Mouse (Mus musculus): Measurements from ENCODE around the gene AC153137.1. TPM values are rescaled to one million over a fixed set of nuclear protein-coding genes. Genes with fewer than 3 reads are reported as not detected.
A peak's percentile ranks its signal among the peaks of the same experiment; 100 is the strongest.

Gene AC153137.1
- polyA plus RNA-seq, 1 experiment from 2014 or later, result not detected

DNA sequence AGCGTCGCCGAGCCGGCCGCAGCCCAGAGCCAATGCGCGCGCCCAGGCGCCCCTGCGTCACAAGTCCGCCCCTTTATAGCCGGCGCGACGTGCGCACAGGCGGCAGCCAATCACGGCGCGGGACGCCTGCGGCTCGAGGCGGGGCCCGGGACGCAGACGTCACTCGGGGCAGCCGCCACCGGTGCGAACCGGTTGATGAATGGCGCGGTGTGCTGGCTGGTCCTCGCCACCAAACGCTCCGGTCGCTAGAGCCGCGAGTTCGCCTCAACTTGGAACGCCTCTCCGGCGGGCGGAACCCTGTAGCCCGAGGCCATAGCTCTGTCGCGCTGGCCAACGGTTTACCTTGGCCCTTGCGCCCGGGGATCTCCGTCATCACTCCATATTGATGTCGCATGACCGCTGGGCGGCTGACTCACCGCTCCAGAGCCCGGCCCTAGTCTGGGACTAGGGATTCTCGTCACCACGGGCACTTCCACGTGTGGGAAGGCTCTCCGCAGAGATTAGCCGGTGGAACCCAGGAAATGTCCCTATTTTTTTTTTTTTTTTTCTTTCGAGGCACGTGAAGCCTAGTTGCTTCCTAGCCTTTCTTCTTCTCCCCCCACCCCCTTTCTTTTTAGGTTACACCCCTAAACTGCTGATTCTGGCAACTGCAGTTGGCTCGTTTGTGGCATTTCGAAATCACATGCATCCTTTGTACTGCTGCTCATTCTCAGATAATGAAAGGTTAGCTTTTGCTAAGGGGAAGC, 27.9 kb downstream of the AC153137.1 start:
- H3K4me2 ChIP-seq (ENCODE audit: low read depth, low read length, severe bottlenecking), result peak overlapping the region; percentile 59
- peak overlapping the region; percentile 99 for H3K27ac ChIP-seq (ENCODE audit: low read depth, low read length)
- no peaks in the 10 kb centered on the region for H3K27me3 ChIP-seq (ENCODE audit: control insufficient read depth, insufficient read depth, low read length)
- no peaks in the 10 kb centered on the region for H3K4me1 ChIP-seq (replicated peaks; ENCODE audit: control insufficient read depth, insufficient read depth, low read length)
- peak overlapping the region; percentile 89 for H3K4me3 ChIP-seq (ENCODE audit: low read depth, low read length)
- ATAC-seq (replicated peaks; ENCODE audit: low FRiP score), result peak; percentile 99
- H3K36me3 ChIP-seq (ENCODE audit: control insufficient read depth, insufficient read depth, low read length), result no peaks in the 10 kb centered on the region
- peak; percentile 99 for DNase-seq (ENCODE audit: low spot score)
- under 1% methylated on average over 42 of the region's 66 CpGs for WGBS
- peak overlapping the region; percentile 96 for H3K9ac ChIP-seq (ENCODE audit: low read length)
- H3K9me3 ChIP-seq (ENCODE audit: control insufficient read depth, low read length), result no peaks in the 10 kb centered on the region

DNA sequence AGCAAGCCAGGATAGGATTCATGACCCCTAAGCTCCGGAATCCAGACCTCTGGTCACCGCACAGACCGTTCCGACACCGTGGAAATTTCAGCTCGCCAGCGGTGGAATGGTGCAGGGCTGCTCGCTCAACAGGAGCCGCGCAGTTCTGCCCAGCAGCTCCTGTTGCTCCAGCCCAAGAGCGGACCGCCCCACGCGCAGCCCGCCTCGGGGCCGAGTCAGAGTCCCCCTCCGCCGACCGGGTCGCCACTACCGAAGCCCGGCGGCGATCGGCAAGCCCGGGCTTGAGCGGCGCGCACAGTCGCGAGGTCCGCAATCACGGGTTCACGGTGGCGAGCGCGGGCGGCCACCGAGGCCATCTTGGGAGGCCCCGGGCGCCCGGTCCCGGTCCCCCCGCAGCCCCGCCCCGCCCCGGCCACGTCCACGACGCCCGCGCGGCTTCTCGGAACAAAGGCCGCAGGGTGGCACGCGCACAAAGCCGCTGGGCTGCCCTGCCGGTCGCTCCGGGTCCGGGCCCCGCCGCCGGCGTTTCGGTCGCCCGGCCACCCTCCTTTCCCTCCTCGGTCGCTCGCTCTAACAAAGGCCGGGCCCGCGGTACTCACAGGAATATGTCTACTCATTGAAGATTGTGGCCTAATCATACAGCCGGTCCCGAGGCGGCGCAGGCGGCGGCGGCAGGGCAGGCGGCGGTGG, 28.7 kb downstream of the AC153137.1 start:
- DNase-seq (ENCODE audit: low spot score) (peak; percentile 86), ATAC-seq (replicated peaks; ENCODE audit: low FRiP score) (peak; percentile 68)
- H3K4me1 ChIP-seq (replicated peaks; ENCODE audit: control insufficient read depth, insufficient read depth, low read length), result no peaks in the 10 kb centered on the region
- under 1% methylated on average over 85 of the region's 85 CpGs for WGBS
- H3K9ac ChIP-seq (ENCODE audit: low read length), result peak overlapping the region; percentile 96
- H3K27ac ChIP-seq (ENCODE audit: low read depth, low read length), result peak overlapping the region; percentile 99
- H3K9me3 ChIP-seq (ENCODE audit: control insufficient read depth, low read length), result no peaks in the 10 kb centered on the region
- H3K4me2 ChIP-seq (ENCODE audit: low read depth, low read length, severe bottlenecking), result peak overlapping the region; percentile 57
- H3K36me3 ChIP-seq (ENCODE audit: control insufficient read depth, insufficient read depth, low read length), result peaks cover 6% of the 10 kb centered on the region; the same call in 1 of the 2 replicates
- no peaks in the 10 kb centered on the region for H3K27me3 ChIP-seq (ENCODE audit: control insufficient read depth, insufficient read depth, low read length)
- H3K4me3 ChIP-seq (ENCODE audit: low read depth, low read length), result peak overlapping the region; percentile 89

DNA sequence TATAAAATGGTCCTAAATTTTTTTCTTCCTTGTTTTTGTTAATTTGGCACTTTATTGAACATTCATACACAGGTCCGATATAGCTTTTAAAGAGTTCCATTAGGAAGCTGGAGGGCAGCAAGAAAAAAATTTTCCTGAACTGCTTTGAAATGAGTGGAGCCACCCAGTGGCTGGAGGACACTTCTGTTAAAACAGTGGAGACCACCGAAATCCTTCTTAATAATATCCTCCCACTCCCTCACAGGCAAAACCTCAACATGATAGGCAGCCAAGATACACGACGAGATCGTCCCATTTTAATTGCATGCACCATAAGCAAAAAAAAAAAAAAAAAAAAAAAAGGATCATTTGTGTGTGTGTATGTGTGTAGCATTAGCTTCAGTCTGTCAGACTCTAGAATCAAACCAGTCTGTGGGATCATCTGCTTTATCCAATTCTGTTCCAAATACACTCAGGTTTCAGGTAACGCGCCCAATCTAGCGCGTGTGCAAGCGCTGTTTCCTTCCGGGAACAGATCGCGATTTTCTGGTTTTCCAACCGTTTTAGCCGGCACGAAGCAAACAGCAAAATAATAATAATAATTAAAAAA, 29.3 kb downstream of the AC153137.1 start:
- peak overlapping the region; percentile 57 for H3K4me2 ChIP-seq (ENCODE audit: low read depth, low read length, severe bottlenecking)
- H3K27ac ChIP-seq (ENCODE audit: low read depth, low read length), result peak overlapping the region; percentile 99
- H3K9ac ChIP-seq (ENCODE audit: low read length), result peak overlapping the region; percentile 96
- H3K4me3 ChIP-seq (ENCODE audit: low read depth, low read length), result peak overlapping the region; percentile 89
- H3K4me1 ChIP-seq (replicated peaks; ENCODE audit: control insufficient read depth, insufficient read depth, low read length), result no peaks in the 10 kb centered on the region
- under 1% methylated on average over 16 of the region's 16 CpGs for WGBS
- DNase-seq (ENCODE audit: low spot score) (peak; percentile 59), ATAC-seq (replicated peaks; ENCODE audit: low FRiP score) (no peak)
- H3K27me3 ChIP-seq (ENCODE audit: control insufficient read depth, insufficient read depth, low read length), result no peaks in the 10 kb centered on the region
- no peaks in the 10 kb centered on the region for H3K9me3 ChIP-seq (ENCODE audit: control insufficient read depth, low read length)
- H3K36me3 ChIP-seq (ENCODE audit: control insufficient read depth, insufficient read depth, low read length), result peaks cover 11% of the 10 kb centered on the region

GRCm38 (mm10) chr1:30945136-30945535, 32.6 kb downstream of the AC153137.1 start:
- H3K27ac ChIP-seq (ENCODE audit: low read depth, low read length), result no peak overlapping the region

GRCm38 (mm10) chr1:30940571-30940970, 37.2 kb downstream of the AC153137.1 start:
- Histone ChIP-seq H3K36me3 (ENCODE audit: control insufficient read depth, insufficient read depth, low read length) (peaks cover 12% of the 10 kb centered on the region), H3K27me3 (ENCODE audit: control insufficient read depth, insufficient read depth, low read length) (no peaks in the 10 kb centered on the region), H3K4me2 (ENCODE audit: low read depth, low read length, severe bottlenecking) (no peak overlapping the region), H3K4me3 (ENCODE audit: low read depth, low read length) (no peak overlapping the region), H3K9ac (ENCODE audit: low read length) (no peak overlapping the region), H3K4me1 (replicated peaks; ENCODE audit: control insufficient read depth, insufficient read depth, low read length) (no peaks in the 10 kb centered on the region), H3K27ac (ENCODE audit: low read depth, low read length) (no peak overlapping the region), H3K9me3 (ENCODE audit: control insufficient read depth, low read length) (no peaks in the 10 kb centered on the region)
- ATAC-seq (replicated peaks; ENCODE audit: low FRiP score), result no peak
- no peak for DNase-seq (ENCODE audit: low spot score)
- 84% methylated on average over 3 of the region's 3 CpGs for WGBS

More at GRCm38 (mm10) chr1:30945136-30945535, 32.6 kb downstream of the AC153137.1 start:
- Histone ChIP-seq H3K9me3 (ENCODE audit: control insufficient read depth, low read length) (no peaks in the 10 kb centered on the region), H3K9ac (ENCODE audit: low read length) (no peak overlapping the region), H3K4me3 (ENCODE audit: low read depth, low read length) (no peak overlapping the region), H3K4me2 (ENCODE audit: low read depth, low read length, severe bottlenecking) (no peak overlapping the region), H3K27me3 (ENCODE audit: control insufficient read depth, insufficient read depth, low read length) (no peaks in the 10 kb centered on the region), H3K36me3 (ENCODE audit: control insufficient read depth, insufficient read depth, low read length) (peaks cover 12% of the 10 kb centered on the region), H3K4me1 (replicated peaks; ENCODE audit: control insufficient read depth, insufficient read depth, low read length) (no peaks in the 10 kb centered on the region)
- DNase-seq (ENCODE audit: low spot score) (no peak), ATAC-seq (replicated peaks; ENCODE audit: low FRiP score) (no peak)
- WGBS, result 95% methylated on average over 6 of the region's 6 CpGs

- Histone ChIP-seq H3K4me1 (replicated peaks; ENCODE audit: control insufficient read depth, insufficient read depth, low read length) (no peaks in the 10 kb centered on the region), H3K27ac (ENCODE audit: low read depth, low read length) (no peak overlapping the region), H3K27me3 (ENCODE audit: control insufficient read depth, insufficient read depth, low read length) (no peaks in the 10 kb centered on the region), H3K36me3 (ENCODE audit: control insufficient read depth, insufficient read depth, low read length) (peaks cover under 1% of the 10 kb centered on the region), H3K9me3 (ENCODE audit: control insufficient read depth, low read length) (no peaks in the 10 kb centered on the region), H3K9ac (ENCODE audit: low read length) (no peak overlapping the region), H3K4me2 (ENCODE audit: low read depth, low read length, severe bottlenecking) (no peak overlapping the region), H3K4me3 (ENCODE audit: low read depth, low read length) (no peak overlapping the region)
- ATAC-seq (replicated peaks; ENCODE audit: low FRiP score), result peak; percentile 60; the same call in 1 of the 2 replicates
- 78% methylated on average over 7 of the region's 7 CpGs for WGBS
- DNase-seq (ENCODE audit: low spot score), result no peak
Measured at GRCm38 (mm10) chr1:30938392-30938791, 39.4 kb downstream of the AC153137.1 start.

- DNase-seq (ENCODE audit: low spot score) (no peak), ATAC-seq (replicated peaks; ENCODE audit: low FRiP score) (no peak)
- H3K4me1 ChIP-seq (replicated peaks; ENCODE audit: control insufficient read depth, insufficient read depth, low read length), result no peaks in the 10 kb centered on the region
- H3K4me2 ChIP-seq (ENCODE audit: low read depth, low read length, severe bottlenecking), result no peak overlapping the region
- H3K27me3 ChIP-seq (ENCODE audit: control insufficient read depth, insufficient read depth, low read length), result no peaks in the 10 kb centered on the region
- 69% methylated on average over 8 of the region's 8 CpGs for WGBS
- H3K27ac ChIP-seq (ENCODE audit: low read depth, low read length), result no peak overlapping the region
- H3K9me3 ChIP-seq (ENCODE audit: control insufficient read depth, low read length), result no peaks in the 10 kb centered on the region
- no peak overlapping the region for H3K4me3 ChIP-seq (ENCODE audit: low read depth, low read length)
- H3K36me3 ChIP-seq (ENCODE audit: control insufficient read depth, insufficient read depth, low read length), result no peaks in the 10 kb centered on the region
- no peak overlapping the region for H3K9ac ChIP-seq (ENCODE audit: low read length)
Measured at GRCm38 (mm10) chr1:30937396-30937965, 40.3 kb downstream of the AC153137.1 start.

GRCm38 (mm10) chr1:30936488-30936887, 41.3 kb downstream of the AC153137.1 start:
- Histone ChIP-seq H3K4me1 (replicated peaks; ENCODE audit: control insufficient read depth, insufficient read depth, low read length) (no peaks in the 10 kb centered on the region), H3K27me3 (ENCODE audit: control insufficient read depth, insufficient read depth, low read length) (no peaks in the 10 kb centered on the region), H3K9me3 (ENCODE audit: control insufficient read depth, low read length) (no peaks in the 10 kb centered on the region), H3K9ac (ENCODE audit: low read length) (no peak overlapping the region), H3K36me3 (ENCODE audit: control insufficient read depth, insufficient read depth, low read length) (no peaks in the 10 kb centered on the region), H3K4me3 (ENCODE audit: low read depth, low read length) (no peak overlapping the region), H3K27ac (ENCODE audit: low read depth, low read length) (no peak overlapping the region), H3K4me2 (ENCODE audit: low read depth, low read length, severe bottlenecking) (no peak overlapping the region)
- 76% methylated on average over 2 of the region's 2 CpGs for WGBS
- DNase-seq (ENCODE audit: low spot score) (no peak), ATAC-seq (replicated peaks; ENCODE audit: low FRiP score) (no peak)
